Mouse (Mus musculus) limb, embryonic 15.5 days (tissue): ENCODE results near the gene Rnf182. TPM values are rescaled to one million over a fixed set of nuclear protein-coding genes. Genes with fewer than 3 reads are reported as not detected.

Experiments used
- ATAC-seq: fragments of 200-750 bp; cut with Nextera tagmentation; 2 replicates; pipeline ENCODE4 v1.8.0; 2017; ENCODE audit warnings: low read depth, moderate TSS enrichment; ENCODE audit not compliant: insufficient number of reproducible peaks, low FRiP score, low TSS enrichment
- H3K27ac ChIP-seq: fragments of 300-500 bp; sonication (generic); 2 replicates; pipeline ENCODE4 v1.5.1; 2015; ENCODE audit warnings: moderate library complexity, mild to moderate bottlenecking, inconsistent platforms
- H3K27me3 ChIP-seq: fragments of 300-500 bp; sonication (generic); 2 replicates; pipeline ENCODE4 v1.6.1; 2015; ENCODE audit warnings: inconsistent platforms
- H3K36me3 ChIP-seq: fragments of 300-500 bp; sonication (generic); 2 replicates; pipeline ENCODE4 v1.6.1; 2015; ENCODE audit warnings: inconsistent platforms
- H3K4me1 ChIP-seq: fragments of 300-500 bp; sonication (generic); 2 replicates; pipeline ENCODE4 v1.6.1; 2015; ENCODE audit warnings: inconsistent platforms
- H3K4me2 ChIP-seq: fragments of 300-500 bp; sonication (generic); 2 replicates; pipeline ENCODE4 v1.6.1; 2015; ENCODE audit warnings: mild to moderate bottlenecking, inconsistent platforms
- H3K4me3 ChIP-seq: fragments of 300-500 bp; sonication (generic); 2 replicates; pipeline ENCODE4 v1.5.1; 2015; ENCODE audit warnings: mild to moderate bottlenecking, inconsistent platforms
- H3K9ac ChIP-seq: fragments of 300-500 bp; sonication (generic); 2 replicates; pipeline ENCODE4 v1.6.1; 2015; ENCODE audit warnings: inconsistent platforms
- H3K9me3 ChIP-seq: fragments of 300-500 bp; sonication (generic); 2 replicates; pipeline ENCODE4 v1.6.1; 2016; ENCODE audit warnings: inconsistent platforms
- WGBS: fragments of 180-500 bp; shearing (Covaris S2); methylation state at CpG from one replicate; pipeline ENCODE4 v1.1.7; 2015; 5-methylcytosine and 5-hydroxymethylcytosine counted together
- polyA plus RNA-seq: library from polyadenylated mRNA; unstranded; fragments of >200 nt; fragmentation: Nextera tagmentation; extraction: Ambion mirVana; gene quantifications from 2 replicates; pipeline ENCODE4 v1.2.1, GENCODE M21; 2015

The Rnf182 gene
- polyA plus RNA-seq, 1 experiment from 2014 or later, result 6.6 TPM

GRCm38 (mm10) chr13:43706387-43706786 lies 90.9 kb downstream of the Rnf182 start:
- peak; percentile 36; the same call in 1 of the 2 replicates for ATAC-seq
- H3K4me1 ChIP-seq, result peaks cover 24% of the 10 kb centered on the region
- no peak overlapping the region for H3K4me2 ChIP-seq
- H3K9me3 ChIP-seq, result no peaks in the 10 kb centered on the region
- H3K9ac ChIP-seq, result no peak overlapping the region
- H3K27ac ChIP-seq, result peak overlapping the region; percentile 47; the same call in 1 of the 2 replicates
- no peak overlapping the region for H3K4me3 ChIP-seq
- WGBS, result 56% methylated on average over 4 of the region's 4 CpGs
- no peaks in the 10 kb centered on the region for H3K27me3 ChIP-seq
- H3K36me3 ChIP-seq, result no peaks in the 10 kb centered on the region

- WGBS, result 78% methylated on average over 3 of the region's 3 CpGs
- Histone ChIP-seq H3K4me1 (peaks cover 8% of the 10 kb centered on the region; the same call in 1 of the 2 replicates), H3K36me3 (no peaks in the 10 kb centered on the region), H3K4me2 (no peak overlapping the region), H3K27ac (no peak overlapping the region), H3K4me3 (no peak overlapping the region), H3K9me3 (no peaks in the 10 kb centered on the region), H3K9ac (no peak overlapping the region), H3K27me3 (no peaks in the 10 kb centered on the region)
- ATAC-seq, result no peak
Observed at GRCm38 (mm10) chr13:43709529-43709928, 94.0 kb downstream of the Rnf182 start.

- 73% methylated on average over 7 of the region's 7 CpGs for WGBS
- Histone ChIP-seq H3K9ac (no peak overlapping the region), H3K36me3 (no peaks in the 10 kb centered on the region), H3K4me1 (no peaks in the 10 kb centered on the region), H3K27ac (no peak overlapping the region), H3K4me3 (no peak overlapping the region), H3K9me3 (no peaks in the 10 kb centered on the region), H3K4me2 (no peak overlapping the region), H3K27me3 (no peaks in the 10 kb centered on the region)
- no peak for ATAC-seq
Observed at GRCm38 (mm10) chr13:43711708-43712314, 96.3 kb downstream of the Rnf182 start.

- Histone ChIP-seq H3K27me3 (no peaks in the 10 kb centered on the region), H3K4me1 (no peaks in the 10 kb centered on the region), H3K9ac (no peak overlapping the region), H3K4me3 (no peak overlapping the region), H3K9me3 (no peaks in the 10 kb centered on the region), H3K4me2 (no peak overlapping the region), H3K36me3 (no peaks in the 10 kb centered on the region), H3K27ac (no peak overlapping the region)
- ATAC-seq, result no peak
- 67% methylated on average over 6 of the region's 6 CpGs for WGBS
Observed at GRCm38 (mm10) chr13:43714741-43715140, 99.2 kb downstream of the Rnf182 start.

- H3K9me3 ChIP-seq, result no peaks in the 10 kb centered on the region
- ATAC-seq, result no peak
- H3K4me2 ChIP-seq, result no peak overlapping the region
- WGBS, result 83% methylated on average over 5 of the region's 5 CpGs
- no peak overlapping the region for H3K9ac ChIP-seq
- H3K27ac ChIP-seq, result no peak overlapping the region
- H3K36me3 ChIP-seq, result no peaks in the 10 kb centered on the region
- H3K4me3 ChIP-seq, result no peak overlapping the region
- H3K27me3 ChIP-seq, result no peaks in the 10 kb centered on the region
- H3K4me1 ChIP-seq, result no peaks in the 10 kb centered on the region
Observed at GRCm38 (mm10) chr13:43715466-43715865, 100.0 kb downstream of the Rnf182 start.

- 76% methylated on average over 6 of the region's 6 CpGs for WGBS
- no peak overlapping the region for H3K9ac ChIP-seq
- no peak overlapping the region for H3K4me3 ChIP-seq
- no peak for ATAC-seq
- H3K4me1 ChIP-seq, result no peaks in the 10 kb centered on the region
- no peaks in the 10 kb centered on the region for H3K27me3 ChIP-seq
- H3K36me3 ChIP-seq, result no peaks in the 10 kb centered on the region
- no peak overlapping the region for H3K27ac ChIP-seq
- no peak overlapping the region for H3K4me2 ChIP-seq
- H3K9me3 ChIP-seq, result no peaks in the 10 kb centered on the region
Observed at GRCm38 (mm10) chr13:43716514-43717036, 101.1 kb downstream of the Rnf182 start.

GRCm38 (mm10) chr13:43718173-43718572 lies 102.7 kb downstream of the Rnf182 start:
- H3K9me3 ChIP-seq, result no peaks in the 10 kb centered on the region
- H3K4me1 ChIP-seq, result no peaks in the 10 kb centered on the region
- 94% methylated on average over 7 of the region's 7 CpGs for WGBS
- H3K4me3 ChIP-seq, result no peak overlapping the region
- H3K27me3 ChIP-seq, result no peaks in the 10 kb centered on the region
- H3K9ac ChIP-seq, result no peak overlapping the region
- H3K27ac ChIP-seq, result no peak overlapping the region
- no peak overlapping the region for H3K4me2 ChIP-seq
- no peaks in the 10 kb centered on the region for H3K36me3 ChIP-seq
- ATAC-seq, result no peak

GRCm38 (mm10) chr13:43720496-43720895 lies 105.0 kb downstream of the Rnf182 start:
- no peak for ATAC-seq
- H3K4me1 ChIP-seq, result 0 out of 2 replicates have a peak, but pooled peaks cover 1% of the 10 kb centered on the region
- no peak overlapping the region for H3K9ac ChIP-seq

More at GRCm38 (mm10) chr13:43720496-43720895, 105.0 kb downstream of the Rnf182 start:
- no peak overlapping the region for H3K27ac ChIP-seq
- no peaks in the 10 kb centered on the region for H3K9me3 ChIP-seq
- H3K4me2 ChIP-seq, result no peak overlapping the region
- no peak overlapping the region for H3K4me3 ChIP-seq
- H3K36me3 ChIP-seq, result no peaks in the 10 kb centered on the region
- 79% methylated on average over 8 of the region's 8 CpGs for WGBS
- no peaks in the 10 kb centered on the region for H3K27me3 ChIP-seq

Other genes with a start within 250 kb of the Rnf182 start
- gene Nol7, start 217.3 kb upstream of the Rnf182 start, polyA plus RNA-seq, result 115 and 135 TPM in 2 replicates
- 8.1 and 8.8 TPM in 2 replicates for gene Ranbp9, start 134.4 kb upstream of the Rnf182 start, polyA plus RNA-seq
- gene Mcur1, start 55.5 kb upstream of the Rnf182 start, polyA plus RNA-seq, result 12.7 and 15.4 TPM in 2 replicates
- gene Cd83, start 169.1 kb downstream of the Rnf182 start, polyA plus RNA-seq, result 13.4 and 17.4 TPM in 2 replicates